Mouse (Mus musculus) T-helper 17 cell (primary cell): ENCODE data around the gene Rbck1.
"Not testable (repeated sequence)": the region's sequence is repeated elsewhere in the genome, so short reads cannot be mapped to it uniquely, and the experiment has no call there.

ENCODE experiments used
- in situ Hi-C, 2 experiments: fragments of 300-600 bp; cut with MboI, MseI; formaldehyde crosslinking; loops; 1 replicate in 1 of 2; 2 replicates in 1 of 2; pipeline ENCODE4 v1.15.1; 2025; ENCODE audit warnings: high pct_unique_total_duplicates in 2 of 2

The Rbck1 gene

DNA sequence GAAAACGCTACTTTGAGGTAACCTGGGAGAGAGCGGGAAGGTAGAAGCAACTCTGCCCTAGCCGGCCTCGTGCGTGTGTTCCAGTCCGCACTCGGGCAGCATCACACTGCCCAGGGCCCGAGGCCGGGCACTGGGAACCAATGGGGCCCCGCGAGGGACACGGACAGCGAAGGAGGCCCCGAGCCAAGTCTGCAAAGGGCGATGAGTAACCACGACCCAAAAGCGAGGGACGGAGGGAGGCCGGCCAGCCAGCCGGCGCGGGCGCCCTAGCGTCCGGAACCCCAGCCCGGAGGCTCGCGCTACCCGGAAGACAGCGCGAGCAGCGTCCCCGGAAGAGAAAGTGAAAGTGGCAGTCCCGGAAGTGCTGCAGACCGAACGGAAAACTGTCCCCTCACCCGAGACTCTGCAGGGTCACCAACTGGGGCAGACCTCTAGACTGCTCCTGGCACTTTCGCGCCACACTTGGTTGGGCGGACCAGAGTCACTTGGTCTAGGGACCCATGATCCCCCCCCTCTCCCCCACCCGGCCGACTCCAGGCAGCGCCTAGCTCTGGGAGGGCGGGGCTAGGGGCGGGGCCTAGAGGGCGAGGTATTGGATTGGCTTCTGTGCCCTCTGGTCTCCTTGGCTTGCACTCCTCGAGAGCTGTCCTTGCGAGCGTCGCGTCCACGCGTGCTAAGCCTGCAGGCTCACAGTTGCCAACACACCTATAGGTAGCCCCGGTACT, at the start of gene Rbck1:
TSS of gene Rbck1 (minus strand) at position 553 of the 725 bp plus-strand sequence.
- in situ Hi-C loops = no loop called here

DNA sequence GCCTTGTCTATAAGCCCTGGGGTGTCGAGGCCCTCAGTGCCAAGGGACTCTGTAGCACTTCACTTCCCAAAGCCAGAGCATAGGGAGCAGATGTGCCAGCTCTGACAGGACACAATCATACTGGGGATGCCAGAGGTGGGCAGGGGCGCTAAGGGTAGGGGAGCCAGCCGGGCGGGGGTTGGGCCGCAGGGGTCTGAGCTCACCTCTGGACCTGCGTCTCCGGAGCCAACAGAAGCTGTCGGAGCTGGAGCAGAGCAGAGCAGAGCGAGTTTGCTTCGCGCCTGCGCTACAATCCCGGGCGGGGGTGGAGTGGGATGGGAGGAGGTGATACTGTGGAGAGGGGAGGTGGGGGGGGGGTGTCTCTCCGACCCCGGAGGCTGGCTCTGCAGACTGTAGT, 43.9 kb upstream of the Rbck1 start, which contains the start of gene Nrsn2:
TSS of gene Nrsn2 (minus strand) at position 294 of the 397 bp plus-strand sequence.
- in situ Hi-C loops = loop anchor here in 1 of 2 experiments (10.0 kb wide), 1 partner anchor 352 kb away; no protein-coding TSS in a partner anchor

DNA sequence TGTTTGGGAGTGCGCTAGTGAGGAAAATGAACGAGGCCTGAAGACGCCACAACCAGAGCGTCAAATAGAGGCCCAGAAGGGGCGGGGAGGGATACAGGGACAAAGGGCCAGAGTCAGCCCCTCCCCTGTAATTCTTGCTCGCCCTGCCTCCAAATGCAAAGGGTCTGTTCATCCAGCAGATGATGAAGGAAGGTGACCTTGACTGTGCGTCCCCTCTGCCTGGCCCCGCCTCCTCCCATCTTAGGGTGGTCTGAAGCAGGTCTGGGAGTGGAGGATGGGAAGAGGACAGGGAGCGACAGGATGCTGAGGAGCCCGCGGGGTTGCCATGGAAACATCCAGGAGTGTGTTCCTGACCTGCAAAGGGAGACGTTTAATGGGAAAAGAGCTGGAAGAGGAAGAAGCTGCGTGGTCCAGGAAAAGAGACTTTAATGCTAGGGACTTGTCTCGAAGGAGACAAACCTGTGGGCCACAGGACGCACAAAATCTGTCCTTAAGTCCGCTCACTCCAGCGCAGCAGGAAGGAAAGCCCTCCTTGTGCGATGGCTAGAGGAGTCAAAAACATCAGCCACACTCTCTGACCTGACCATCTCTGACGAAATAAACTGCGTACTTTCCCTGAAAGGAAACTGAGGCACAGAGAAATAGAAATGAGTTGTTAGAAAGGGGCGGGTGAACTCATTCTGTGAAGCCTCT, 43.3 kb upstream of the Rbck1 start:
- in situ Hi-C loops = loop anchor here in 1 of 2 experiments (10.0 kb wide), 1 partner anchor 351 kb away; no protein-coding TSS in a partner anchor

DNA sequence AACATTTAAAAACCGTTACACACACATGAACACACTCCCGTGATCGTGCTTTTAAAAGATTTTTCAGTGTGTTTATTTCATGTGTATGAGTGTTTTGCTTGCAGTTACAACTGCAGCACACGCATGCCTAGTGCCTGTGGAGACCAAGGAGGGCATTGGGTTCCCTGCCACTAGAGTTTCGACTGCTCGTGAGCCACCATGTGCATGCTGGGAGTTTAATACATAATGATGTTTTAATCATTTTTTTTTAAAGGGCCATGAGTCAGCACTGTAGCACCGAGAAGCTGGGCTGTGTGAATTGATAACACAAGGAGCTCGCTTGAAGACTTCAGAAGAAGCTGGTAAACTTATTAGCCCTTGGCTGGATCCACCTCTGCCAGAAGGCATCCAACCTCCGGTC, 41.1 kb upstream of the Rbck1 start:
- in situ Hi-C loops = loop anchor here in 1 of 2 experiments (10.0 kb wide), 1 partner anchor 349 kb away; no protein-coding TSS in a partner anchor

DNA sequence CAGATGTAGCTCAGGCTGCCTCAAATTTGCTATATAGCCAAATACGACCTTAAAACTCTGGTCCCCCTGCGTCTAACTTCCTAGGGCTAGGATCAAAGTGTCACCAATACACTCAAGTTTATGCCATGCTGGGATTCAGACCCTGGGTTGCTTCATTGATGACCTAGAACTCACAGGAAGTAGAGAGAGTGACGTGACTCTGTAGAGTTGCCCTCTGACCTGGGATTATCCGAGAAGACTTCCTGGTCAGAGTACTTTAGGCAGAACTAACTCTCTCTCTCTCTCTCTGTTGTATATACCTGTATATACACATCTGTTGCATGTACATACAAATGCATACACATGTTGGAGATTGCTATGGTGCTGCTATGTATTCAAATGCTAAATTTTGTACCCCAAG, 40.2 kb upstream of the Rbck1 start:
- in situ Hi-C loops = loop anchor here in 1 of 2 experiments (10.0 kb wide), 1 partner anchor 348 kb away; no protein-coding TSS in a partner anchor

DNA sequence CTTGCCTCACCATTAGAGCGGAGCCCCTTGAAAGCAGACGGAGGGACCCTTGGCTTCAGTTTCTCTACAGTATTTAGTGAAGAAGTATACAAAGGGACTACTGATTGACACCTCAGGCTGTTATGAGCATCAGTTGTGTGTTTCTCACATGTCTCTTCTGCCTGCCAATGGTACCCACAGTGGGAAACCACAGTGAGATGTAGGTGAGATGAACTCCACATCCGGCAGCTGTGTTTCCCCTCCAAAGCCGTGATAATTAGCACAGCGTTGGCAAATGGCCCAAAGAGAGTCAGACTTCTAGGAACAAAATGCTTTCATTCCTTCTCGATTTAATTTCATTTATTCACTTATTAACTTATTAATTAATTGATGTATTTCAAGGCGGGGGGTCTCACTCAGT, 39.7 kb upstream of the Rbck1 start:
- in situ Hi-C loops = loop anchor here in 1 of 2 experiments (10.0 kb wide), 1 partner anchor 347 kb away; no protein-coding TSS in a partner anchor

DNA sequence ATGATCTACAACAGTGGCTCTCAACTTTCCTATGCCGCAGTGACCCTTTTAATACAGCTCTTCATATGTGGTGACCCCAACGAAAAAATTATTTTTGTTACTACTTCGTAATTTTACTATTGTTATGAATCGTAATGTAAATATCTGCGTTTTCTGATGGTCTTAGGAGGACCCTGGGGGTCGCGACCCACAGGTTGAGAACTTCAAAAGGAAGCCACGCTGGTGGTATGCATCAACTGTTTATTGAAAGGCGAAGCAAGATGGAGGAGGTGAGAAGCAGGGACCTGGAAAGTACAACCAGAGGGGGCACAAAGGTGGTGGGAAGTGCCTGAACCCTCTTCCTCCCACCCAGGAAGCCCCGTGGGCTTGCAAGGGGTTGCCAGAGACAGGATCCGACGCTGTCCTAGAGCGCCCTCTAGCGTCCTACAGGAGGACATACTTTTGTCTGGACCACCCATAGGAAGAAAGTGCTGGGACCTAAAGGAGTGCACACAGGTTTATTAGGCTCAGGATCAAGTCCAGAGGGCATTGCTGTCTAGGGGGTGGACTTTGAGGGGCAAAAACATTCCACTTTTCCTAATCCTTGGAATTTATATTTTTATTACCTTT, 36.2 kb upstream of the Rbck1 start:
- in situ Hi-C loops = loop anchor here (10.0 kb wide), 4 partner anchors 254 to 494 kb away; partner anchors contain the start of gene Srxn1 (in 1 of the 2)

DNA sequence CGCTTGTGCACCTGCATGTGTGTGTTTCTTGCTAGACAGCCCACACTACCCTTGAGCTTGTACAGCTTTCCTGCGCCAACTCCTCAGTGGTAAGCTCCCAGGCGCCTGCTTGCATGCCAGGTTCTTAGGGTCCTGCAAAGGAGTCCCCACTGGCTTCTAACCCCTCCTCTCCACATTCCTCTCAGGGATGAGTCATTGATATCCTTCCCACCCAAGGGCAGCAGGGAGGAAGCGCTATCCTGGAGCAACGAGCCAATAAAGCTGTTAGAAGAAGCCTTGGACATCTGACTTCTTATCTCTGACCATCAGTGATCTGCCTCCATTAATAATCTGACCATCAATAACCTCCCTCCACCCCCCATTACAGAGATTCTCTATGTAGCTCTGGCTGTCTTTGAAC, 35.5 kb upstream of the Rbck1 start:
- in situ Hi-C loops = loop anchor here (10.0 kb wide), 4 partner anchors 253 to 493 kb away; partner anchors contain the start of gene Srxn1 (in 1 of the 2)

DNA sequence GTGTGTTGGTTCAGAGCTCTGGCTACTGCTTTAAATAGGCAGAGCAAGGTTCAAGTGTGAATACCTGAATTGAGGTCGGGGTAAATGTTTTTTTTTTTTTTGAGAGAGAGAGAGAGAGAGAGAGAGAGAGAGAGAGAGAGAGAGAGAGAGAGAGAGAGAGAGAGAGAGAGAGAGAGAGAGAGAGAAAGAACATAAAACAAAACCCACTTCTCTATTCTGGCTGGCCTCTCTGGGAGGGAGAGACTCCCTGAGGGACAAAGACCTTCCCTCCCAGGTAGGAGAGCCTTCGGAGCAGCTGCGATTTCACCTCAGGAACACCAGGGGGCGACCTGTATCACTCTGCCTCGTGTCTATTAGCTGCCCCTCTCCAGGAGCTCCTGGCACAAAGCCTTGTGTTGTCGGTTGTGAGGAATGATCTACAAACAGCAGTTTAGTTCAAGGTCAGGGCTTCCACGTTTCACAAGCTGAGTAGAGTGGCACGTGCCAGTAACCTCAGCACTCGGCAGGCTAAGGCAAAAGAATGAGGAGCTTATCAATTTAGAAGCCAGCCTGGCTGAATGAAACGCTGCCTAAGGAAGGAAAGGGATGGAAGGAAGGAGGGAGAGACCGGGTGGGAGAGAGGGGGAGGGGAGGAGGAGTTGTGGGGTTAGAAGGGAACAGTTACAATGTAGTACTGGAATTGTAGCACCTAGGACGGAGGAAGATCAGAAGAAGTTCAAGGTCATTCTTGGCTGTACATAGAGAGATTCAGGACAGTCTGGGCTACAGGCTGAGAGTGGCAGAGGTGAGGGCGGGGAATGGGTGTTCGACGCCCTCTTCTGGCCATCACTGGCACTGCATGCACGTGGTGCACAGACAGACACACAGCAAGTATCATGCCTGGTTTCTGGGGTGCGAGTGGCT, 31.0 kb upstream of the Rbck1 start:
- in situ Hi-C loops = loop anchor here (10.0 kb wide), 4 partner anchors 249 to 489 kb away; partner anchors contain the start of gene Srxn1 (in 1 of the 2)

DNA sequence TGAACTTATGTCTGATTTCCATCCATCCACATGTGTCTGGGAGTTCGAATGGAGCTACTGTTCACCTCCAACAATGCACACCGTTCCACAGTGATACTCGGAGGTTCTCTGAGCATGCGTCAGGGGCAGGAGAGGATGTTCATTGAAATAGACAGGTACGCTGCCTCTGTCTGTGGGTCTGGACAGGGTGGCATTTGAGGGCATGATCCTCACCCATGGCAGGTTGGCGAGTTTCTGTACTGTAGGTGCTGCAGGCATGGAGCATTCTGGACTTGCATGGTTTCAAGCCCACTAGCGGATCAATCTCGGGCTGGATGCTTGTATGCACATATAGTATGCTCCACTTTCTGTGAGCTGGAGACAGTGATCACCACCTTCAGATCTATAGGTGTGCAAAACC, 28.7 kb upstream of the Rbck1 start:
- in situ Hi-C loops = loop anchor here (10.0 kb wide), 4 partner anchors 246 to 486 kb away; partner anchors contain the start of gene Srxn1 (in 1 of the 2)

DNA sequence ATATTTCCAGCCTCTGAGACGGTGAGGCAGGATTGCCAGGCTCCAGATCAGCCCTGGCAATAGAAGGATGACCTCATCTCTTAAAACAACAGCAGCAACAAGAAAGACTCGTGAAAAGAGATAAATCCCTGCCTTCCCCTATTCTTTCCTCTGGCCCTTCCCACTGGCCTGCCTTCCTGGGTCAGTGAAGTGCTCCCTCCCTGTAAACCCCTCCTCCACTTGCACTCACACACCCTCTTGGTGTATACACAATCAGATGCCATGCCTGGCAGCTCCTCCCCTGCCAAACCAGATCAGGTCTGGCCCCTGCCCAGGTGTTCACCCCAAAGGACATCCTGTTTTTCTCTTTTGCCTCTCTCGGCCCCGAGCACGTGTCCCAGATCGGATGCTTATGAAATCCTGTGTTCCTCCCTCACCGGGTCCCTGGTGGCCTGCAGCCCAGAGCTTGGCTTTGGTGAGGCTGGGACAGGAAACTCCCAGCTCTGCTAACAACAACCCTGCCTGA, 27.9 kb upstream of the Rbck1 start:
- in situ Hi-C loops = loop anchor here (10.0 kb wide), 4 partner anchors 246 to 486 kb away; partner anchors contain the start of gene Srxn1 (in 1 of the 2)

DNA sequence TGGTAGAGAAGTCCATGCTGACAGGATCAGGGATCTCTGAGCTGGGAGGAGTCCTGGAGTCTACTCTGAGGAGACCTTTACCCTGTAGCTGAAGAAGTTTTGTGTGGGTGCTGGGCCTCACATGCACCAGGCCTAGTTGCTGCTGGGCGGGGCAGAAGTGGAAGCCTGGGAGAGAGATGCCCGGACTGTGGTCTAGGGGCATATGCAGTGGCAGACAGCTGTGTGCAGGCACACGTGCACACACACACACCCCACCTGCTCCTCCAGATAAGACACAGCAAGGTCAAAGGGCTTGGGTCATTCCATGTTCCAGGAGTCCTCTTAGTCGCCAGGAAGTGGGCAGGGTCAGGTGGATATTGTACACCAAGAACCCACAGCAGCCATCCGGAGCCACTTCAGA, 27.2 kb upstream of the Rbck1 start:
- in situ Hi-C loops = loop anchor here (10.0 kb wide), 4 partner anchors 245 to 485 kb away; partner anchors contain the start of gene Srxn1 (in 1 of the 2)

DNA sequence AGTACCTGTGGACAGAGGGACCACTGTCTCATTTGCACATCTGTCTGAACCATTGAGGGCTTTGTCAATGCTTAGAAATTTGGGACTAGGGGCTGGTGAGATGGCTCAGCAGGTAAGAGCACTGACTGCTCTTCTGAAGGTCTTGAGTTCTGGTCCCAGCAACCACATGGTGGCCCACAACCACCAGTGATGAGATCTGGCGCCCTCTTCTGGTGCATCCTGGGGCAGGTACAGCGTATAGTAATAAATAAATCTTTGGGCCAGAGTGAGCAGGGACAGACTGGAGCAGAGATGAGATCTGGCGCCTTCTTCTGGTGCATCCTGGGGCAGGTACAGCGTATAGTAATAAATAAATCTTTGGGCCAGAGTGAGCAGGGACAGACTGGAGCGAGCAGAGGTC, 26.5 kb upstream of the Rbck1 start:
- in situ Hi-C loops = not testable (repeated sequence)

DNA sequence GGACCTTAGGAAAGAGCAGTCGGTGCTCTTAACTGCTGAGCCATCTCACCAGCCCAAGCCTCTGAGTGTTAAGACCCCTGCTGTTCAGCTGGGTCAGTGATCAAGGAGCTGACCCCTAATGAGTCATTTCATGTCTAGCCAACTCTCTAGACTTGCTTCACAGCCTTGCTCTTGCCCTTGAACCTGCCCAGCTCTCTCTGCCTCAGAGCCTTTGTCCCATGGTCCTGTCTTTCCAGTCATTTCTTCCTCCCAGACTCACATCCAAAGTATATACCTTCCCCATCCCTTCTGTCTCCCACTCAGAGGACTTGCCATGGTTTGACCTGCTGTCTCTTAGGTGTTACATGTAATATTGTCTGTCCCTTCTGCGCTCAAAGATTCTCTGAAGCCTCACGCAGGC, 24.8 kb upstream of the Rbck1 start:
- in situ Hi-C loops = no loop called here

DNA sequence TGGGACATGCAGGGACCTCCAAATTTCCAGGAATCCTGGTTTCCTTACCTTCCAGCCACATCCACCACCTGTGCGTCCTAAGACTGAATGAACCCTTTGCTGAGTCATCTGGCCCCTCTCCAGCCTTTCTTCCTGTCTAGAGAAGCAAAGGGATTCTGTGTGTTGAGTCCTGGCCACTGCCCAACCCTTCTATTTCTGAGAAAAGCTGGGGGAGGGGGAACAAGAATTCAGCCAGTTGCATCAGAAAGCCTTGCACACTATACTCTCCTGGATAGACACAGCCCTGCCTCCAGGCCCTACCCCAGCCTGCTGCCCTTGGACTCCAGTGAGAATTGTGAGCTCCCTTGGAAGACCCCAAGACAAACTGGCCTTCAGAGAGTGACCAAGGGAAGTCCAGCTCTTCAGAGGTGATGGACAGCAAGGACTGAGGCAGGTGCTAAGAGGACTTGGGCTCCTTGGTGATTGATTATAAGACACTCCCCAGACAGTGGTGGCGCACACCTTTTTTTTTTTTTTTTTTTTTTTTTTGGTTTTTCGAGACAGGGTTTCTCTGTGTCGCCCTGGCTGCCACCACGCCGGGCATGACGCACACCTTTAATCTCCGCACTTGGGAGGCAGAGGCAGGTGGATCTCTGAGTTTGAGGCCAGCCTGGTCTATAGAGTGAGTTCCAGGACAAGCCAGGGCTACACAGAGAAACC, 17.5 kb upstream of the Rbck1 start:
- in situ Hi-C loops = no loop called here

DNA sequence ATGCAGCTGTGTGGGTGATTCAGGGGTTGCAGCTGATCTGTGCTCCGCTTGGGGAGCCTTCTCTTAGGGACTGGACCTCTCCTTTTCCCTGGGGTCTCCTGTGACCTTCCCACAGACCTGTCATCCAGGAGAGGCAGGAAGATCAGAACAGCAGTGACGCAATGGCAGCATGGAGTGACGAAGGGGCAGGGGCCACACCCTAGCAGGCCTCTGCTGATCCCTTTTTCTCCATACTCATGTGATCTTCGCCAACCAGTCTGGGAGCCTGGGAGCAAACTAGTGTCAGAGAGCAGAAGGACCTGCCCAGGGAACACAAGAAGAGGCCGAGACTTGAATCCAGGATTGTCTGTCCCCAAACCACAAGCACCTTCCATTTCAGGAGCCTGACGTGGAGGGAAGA, 16.8 kb upstream of the Rbck1 start:
- in situ Hi-C loops = no loop called here

DNA sequence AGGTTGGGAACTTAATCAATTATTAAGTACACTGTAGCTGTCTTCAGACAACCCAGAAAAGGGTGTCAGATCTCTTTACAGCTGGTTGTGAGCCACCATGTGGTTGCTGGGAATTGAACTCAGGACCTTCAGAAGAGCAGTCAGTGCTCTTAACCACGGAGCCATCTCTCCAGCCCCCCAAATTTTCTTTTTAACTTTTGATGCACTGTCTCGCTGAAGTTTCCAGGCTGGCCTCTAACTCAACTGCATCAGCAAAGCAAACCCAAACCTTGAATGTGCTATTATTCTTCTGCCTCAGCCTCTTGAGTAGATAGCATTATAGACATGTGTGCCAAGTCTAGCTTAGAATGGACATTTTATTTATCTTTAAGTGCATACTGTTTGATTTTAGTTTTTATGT, 15.3 kb upstream of the Rbck1 start:
- in situ Hi-C loops = no loop called here

DNA sequence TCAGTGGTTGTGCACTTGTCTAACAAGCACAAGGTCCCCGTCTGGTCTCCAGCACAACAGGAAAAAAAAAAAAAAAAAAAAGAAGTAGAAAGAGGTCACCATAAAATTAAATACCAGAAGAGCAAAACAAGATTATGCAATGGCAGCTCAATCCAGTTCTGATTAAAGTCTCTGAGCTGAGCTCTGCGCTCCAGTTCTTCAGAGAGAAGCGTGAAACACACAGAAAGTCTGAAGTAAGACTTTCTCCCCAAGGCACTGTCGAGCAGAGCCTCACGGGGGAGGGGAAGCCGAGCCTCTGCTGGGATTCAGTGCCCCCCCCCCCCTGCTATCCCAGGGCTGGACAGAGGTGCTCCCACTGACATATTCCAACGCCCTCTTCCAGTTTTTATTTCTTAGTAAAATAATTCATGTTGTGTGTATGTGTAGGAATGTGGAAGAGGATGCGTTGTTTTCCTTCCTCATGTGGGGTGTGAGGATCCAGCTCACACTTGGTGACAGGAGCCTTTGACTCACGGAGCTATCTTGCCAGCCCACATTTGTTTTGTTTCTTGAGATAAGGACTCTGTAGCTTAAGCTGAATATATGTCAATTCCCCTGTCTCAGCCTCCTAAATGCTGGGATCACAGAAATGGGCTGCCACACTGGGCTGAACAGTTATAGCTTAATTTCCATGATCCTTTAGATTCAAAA, 14.5 kb upstream of the Rbck1 start:
- in situ Hi-C loops = no loop called here

DNA sequence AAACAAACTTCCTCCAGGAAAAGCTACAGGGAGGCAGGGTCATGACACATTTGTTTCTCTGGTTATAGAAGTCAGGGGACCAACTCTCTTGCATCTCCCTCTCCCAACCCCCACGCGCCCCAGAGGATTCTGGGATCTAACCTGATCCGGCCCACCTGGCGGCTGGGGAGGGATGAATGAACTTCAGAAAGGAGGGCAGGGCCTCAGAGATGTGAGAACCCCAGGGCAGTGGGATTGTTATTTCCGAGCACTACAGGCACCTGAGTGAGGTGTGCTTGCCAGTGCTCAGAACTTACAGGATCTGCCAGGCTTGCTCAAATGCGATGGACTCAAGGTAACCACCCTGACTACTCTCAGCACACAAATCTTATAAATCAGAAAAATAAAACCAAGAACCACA, 12.9 kb upstream of the Rbck1 start:
- in situ Hi-C loops = no loop called here
